Mouse (Mus musculus) kidney, adult 2 months (tissue): ENCODE data around the gene Ergic1.

Experiments used
- CTCF ChIP-seq: fragments of 200-500 bp; conservative IDR thresholded peaks from 2 replicates; pipeline ENCODE4 v1.5.1; 2011; ENCODE audit warnings: low read depth, mild to moderate bottlenecking, control low read depth, low read length, moderate library complexity, mixed read lengths; ENCODE audit not compliant: insufficient read depth, insufficient read length
- POLR2A ChIP-seq: fragments of 200-500 bp; IDR thresholded peaks from one replicate; pipeline ENCODE4 v1.6.1; 2011; ENCODE audit warnings: low read depth, low read length, control low read depth

GRCm38 (mm10) chr17:26662204-26662603 is 100.9 kb downstream of the Ergic1 start:
- TF ChIP-seq CTCF (no peak), POLR2A (no peak)
